Mouse (Mus musculus) midbrain, postnatal 0 days (tissue): ENCODE results near the gene Elavl3. TPM values are rescaled to one million over a fixed set of nuclear protein-coding genes. Genes with fewer than 3 reads are reported as not detected.
A peak's percentile ranks its signal among the peaks of the same experiment; 100 is the strongest.

Source experiments
- ATAC-seq: fragments of 200-750 bp; cut with Nextera tagmentation; 2 replicates; pipeline ENCODE4 v1.8.0; 2017; ENCODE audit warnings: moderate number of reproducible peaks, mild to moderate bottlenecking, moderate TSS enrichment, moderate library complexity; ENCODE audit not compliant: low FRiP score
- DNase-seq: peaks from one replicate; pipeline ENCODE4 v3.0.0-alpha.2; 2015; ENCODE audit warnings: low spot score
- H3K27ac ChIP-seq: fragments of 300-500 bp; sonication (generic); 2 replicates; pipeline ENCODE4 v1.5.1; 2014; ENCODE audit warnings: low read depth, mild to moderate bottlenecking, low read length, mixed read lengths
- H3K27me3 ChIP-seq: fragments of 300-500 bp; sonication (generic); 2 replicates; pipeline ENCODE4 v1.6.1; 2014; ENCODE audit warnings: low read length, control low read depth, mixed read lengths; ENCODE audit not compliant: insufficient read depth
- H3K36me3 ChIP-seq: fragments of 300-500 bp; sonication (generic); 2 replicates; pipeline ENCODE4 v1.6.1; 2014; ENCODE audit warnings: low read length, control low read depth, mixed read lengths; ENCODE audit not compliant: insufficient read depth
- H3K4me1 ChIP-seq: fragments of 300-500 bp; sonication (generic); 2 replicates; pipeline ENCODE4 v1.6.1; 2014; ENCODE audit warnings: mild to moderate bottlenecking, control low read depth, antibody characterized with exemption, low read length, mixed read lengths; ENCODE audit not compliant: insufficient read depth
- H3K4me2 ChIP-seq: fragments of 300-500 bp; sonication (generic); 2 replicates; pipeline ENCODE4 v1.6.1; 2014; ENCODE audit warnings: low read depth, mild to moderate bottlenecking, low read length, mixed read lengths; ENCODE audit not compliant: poor library complexity, severe bottlenecking
- H3K4me3 ChIP-seq: fragments of 300-500 bp; sonication (generic); 2 replicates; pipeline ENCODE4 v1.5.1; 2014; ENCODE audit warnings: low read depth, mild to moderate bottlenecking, low read length, moderate library complexity
- H3K9ac ChIP-seq: fragments of 300-500 bp; sonication (generic); replicated peaks from 2 replicates; pipeline ENCODE4 v1.6.1; 2014; ENCODE audit warnings: mild to moderate bottlenecking, low read length, moderate library complexity, mixed read lengths; ENCODE audit not compliant: poor library complexity, severe bottlenecking
- H3K9me3 ChIP-seq: fragments of 300-500 bp; sonication (generic); 2 replicates; pipeline ENCODE4 v1.6.1; 2016; ENCODE audit warnings: low read length, control low read depth
- CTCF ChIP-seq: IDR thresholded peaks from 2 replicates; pipeline ENCODE4 v1.5.1; 2016; ENCODE audit warnings: antibody characterized with exemption, mild to moderate bottlenecking
- WGBS: fragments of 180-500 bp; shearing (Covaris S2); extraction: QIAGEN DNeasy Blood & Tissue Kit; methylation state at CpG from one replicate; pipeline ENCODE4 v1.1.7; 2014; 5-methylcytosine and 5-hydroxymethylcytosine counted together
- polyA plus RNA-seq: library from polyadenylated mRNA; unstranded; fragments of >200 nt; fragmentation: Nextera tagmentation; extraction: Ambion mirVana; gene quantifications from 2 replicates; pipeline ENCODE4 v1.2.1, GENCODE M21; 2015
- total RNA-seq: library from RNA; depleted of rRNA; stranded (reverse); fragments of >200 nt; gene quantifications from 2 replicates; pipeline ENCODE4 v1.2.3, GENCODE M21; 2014

Gene Elavl3
- total and polyA plus RNA-seq, 2 experiments from 2014 or later = 78.7 to 239 TPM

GRCm38 (mm10) chr9:22049721-22050270, 2.0 kb downstream of the Elavl3 start:
- Histone ChIP-seq H3K27ac (peak overlapping the region; percentile 96), H3K9ac (peak overlapping the region; percentile 97), H3K36me3 (no peaks in the 10 kb centered on the region), H3K4me1 (peaks cover 10% of the 10 kb centered on the region; the same call in 1 of the 2 replicates), H3K4me2 (peak overlapping the region; percentile 71), H3K9me3 (no peaks in the 10 kb centered on the region), H3K4me3 (peak overlapping the region; percentile 91), H3K27me3 (no peaks in the 10 kb centered on the region)
- ATAC-seq (no peak), DNase-seq (peak; percentile 68)
- no peak for TF ChIP-seq CTCF
- WGBS = 4% methylated on average over 4 of the region's 4 CpGs

GRCm38 (mm10) chr9:22049315-22049714, 2.5 kb downstream of the Elavl3 start:
- WGBS = 40% methylated on average over 11 of the region's 11 CpGs
- peaks cover 10% of the 10 kb centered on the region; the same call in 1 of the 2 replicates for H3K4me1 ChIP-seq
- H3K4me2 ChIP-seq = peak overlapping the region; percentile 71
- DNase-seq (peak; percentile 58), ATAC-seq (no peak)
- H3K27me3 ChIP-seq = no peaks in the 10 kb centered on the region
- peak overlapping the region; percentile 97 for H3K9ac ChIP-seq
- no peaks in the 10 kb centered on the region for H3K36me3 ChIP-seq
- no peak overlapping the region for H3K27ac ChIP-seq
- H3K9me3 ChIP-seq = no peaks in the 10 kb centered on the region
- peak overlapping the region; percentile 91 for H3K4me3 ChIP-seq
- TF ChIP-seq CTCF = no peak

GRCm38 (mm10) chr9:22047329-22047728, 4.5 kb downstream of the Elavl3 start:
- no peaks in the 10 kb centered on the region for H3K27me3 ChIP-seq
- 58% methylated on average over 9 of the region's 9 CpGs for WGBS
- no peaks in the 10 kb centered on the region for H3K36me3 ChIP-seq
- H3K4me1 ChIP-seq = peaks cover 10% of the 10 kb centered on the region; the same call in 1 of the 2 replicates
- ATAC-seq (no peak), DNase-seq (no peak)
- no peak overlapping the region for H3K4me3 ChIP-seq
- H3K4me2 ChIP-seq = peak overlapping the region; percentile 20
- no peak for TF ChIP-seq CTCF
- H3K9me3 ChIP-seq = no peaks in the 10 kb centered on the region
- H3K27ac ChIP-seq = no peak overlapping the region
- H3K9ac ChIP-seq = no peak overlapping the region; the same call in 1 of the 2 replicates

- Histone ChIP-seq H3K27ac (no peak overlapping the region), H3K9ac (no peak overlapping the region)
- ATAC-seq = no peak
Measured at GRCm38 (mm10) chr9:22041832-22042231, 10.0 kb downstream of the Elavl3 start.

GRCm38 (mm10) chr9:22037826-22038225, 14.0 kb downstream of the Elavl3 start:
- Histone ChIP-seq H3K9me3 (no peaks in the 10 kb centered on the region), H3K4me1 (no peaks in the 10 kb centered on the region), H3K27me3 (no peaks in the 10 kb centered on the region), H3K4me2 (no peak overlapping the region), H3K9ac (no peak overlapping the region), H3K36me3 (peaks cover 19% of the 10 kb centered on the region), H3K4me3 (no peak overlapping the region), H3K27ac (no peak overlapping the region)
- 83% methylated on average over 10 of the region's 10 CpGs for WGBS
- DNase-seq = no peak
- no peak for ATAC-seq
- TF ChIP-seq CTCF = no peak

More at GRCm38 (mm10) chr9:22041832-22042231, 10.0 kb downstream of the Elavl3 start:
- Histone ChIP-seq H3K9me3 (no peaks in the 10 kb centered on the region), H3K36me3 (no peaks in the 10 kb centered on the region), H3K4me2 (no peak overlapping the region), H3K4me1 (no peaks in the 10 kb centered on the region), H3K27me3 (no peaks in the 10 kb centered on the region), H3K4me3 (no peak overlapping the region)
- 53% methylated on average over 2 of the region's 2 CpGs for WGBS
- no peak for TF ChIP-seq CTCF
- no peak for DNase-seq

GRCm38 (mm10) chr9:22035300-22036044, 16.4 kb downstream of the Elavl3 start:
- no peak overlapping the region for H3K27ac ChIP-seq
- WGBS = 18% methylated on average over 6 of the region's 6 CpGs
- no peak overlapping the region for H3K4me2 ChIP-seq
- TF ChIP-seq CTCF = no peak
- H3K4me1 ChIP-seq = no peaks in the 10 kb centered on the region
- H3K9me3 ChIP-seq = no peaks in the 10 kb centered on the region
- H3K4me3 ChIP-seq = no peak overlapping the region
- H3K9ac ChIP-seq = no peak overlapping the region
- no peaks in the 10 kb centered on the region for H3K27me3 ChIP-seq
- ATAC-seq = no peak
- peaks cover 31% of the 10 kb centered on the region for H3K36me3 ChIP-seq
- peak; percentile 56 for DNase-seq
